Mouse (Mus musculus) midbrain, embryonic 14.5 days (tissue): ENCODE results near the gene Gif. TPM values are rescaled to one million over a fixed set of nuclear protein-coding genes. Genes with fewer than 3 reads are reported as not detected.

Source experiments
- ATAC-seq: fragments of 200-750 bp; cut with Nextera tagmentation; 2 replicates; pipeline ENCODE4 v1.8.0; 2017; ENCODE audit warnings: moderate number of reproducible peaks, moderate library complexity; ENCODE audit not compliant: low FRiP score, low TSS enrichment
- DNase-seq: peaks from one replicate; pipeline ENCODE4 v3.0.0-alpha.2; 2015
- H3K27ac ChIP-seq: fragments of 300-500 bp; sonication (generic); replicated peaks from 2 replicates; pipeline ENCODE4 v1.5.1; 2014; ENCODE audit warnings: mild to moderate bottlenecking, low read depth, low read length, moderate library complexity
- H3K27me3 ChIP-seq: fragments of 300-500 bp; sonication (generic); 2 replicates; pipeline ENCODE4 v1.6.1; 2014; ENCODE audit warnings: low read length, control low read depth, mixed read lengths; ENCODE audit not compliant: control insufficient read depth, insufficient read depth
- H3K36me3 ChIP-seq: fragments of 300-500 bp; sonication (generic); 2 replicates; pipeline ENCODE4 v1.6.1; 2014; ENCODE audit warnings: low read length, control low read depth; ENCODE audit not compliant: control insufficient read depth, insufficient read depth
- H3K4me1 ChIP-seq: fragments of 300-500 bp; sonication (generic); 2 replicates; pipeline ENCODE4 v1.6.1; 2014; ENCODE audit warnings: mild to moderate bottlenecking, antibody characterized with exemption, low read length, control low read depth; ENCODE audit not compliant: control insufficient read depth, insufficient read depth
- H3K4me2 ChIP-seq: fragments of 300-500 bp; sonication (generic); 2 replicates; pipeline ENCODE4 v1.6.1; 2014; ENCODE audit warnings: mild to moderate bottlenecking, low read length, moderate library complexity
- H3K4me3 ChIP-seq: fragments of 300-500 bp; sonication (generic); replicated peaks from 2 replicates; pipeline ENCODE4 v1.5.1; 2014; ENCODE audit warnings: low read depth, low read length
- H3K9ac ChIP-seq: fragments of 300-500 bp; sonication (generic); replicated peaks from 2 replicates; pipeline ENCODE4 v1.6.1; 2014; ENCODE audit warnings: mild to moderate bottlenecking, low read length, moderate library complexity
- H3K9me3 ChIP-seq: fragments of 300-500 bp; sonication (generic); 2 replicates; pipeline ENCODE4 v1.6.1; 2016; ENCODE audit warnings: low read length, control low read depth, mixed read lengths; ENCODE audit not compliant: control insufficient read depth
- WGBS: fragments of 180-500 bp; shearing (Covaris S2); extraction: QIAGEN DNeasy Blood & Tissue Kit; methylation state at CpG from one replicate; pipeline ENCODE4 v1.1.7; 2014; 5-methylcytosine and 5-hydroxymethylcytosine counted together
- polyA plus RNA-seq: library from polyadenylated mRNA; unstranded; fragments of >200 nt; fragmentation: Nextera tagmentation; extraction: Ambion mirVana; gene quantifications from 2 replicates; pipeline ENCODE4 v1.2.1, GENCODE M21; 2014

Gif gene
- polyA plus RNA-seq, 1 experiment from 2014 or later, result not detected

GRCm38 (mm10) chr19:11807251-11807650 is 59.9 kb downstream of the Gif start:
- Histone ChIP-seq H3K27me3 (no peaks in the 10 kb centered on the region), H3K9me3 (no peaks in the 10 kb centered on the region), H3K4me2 (no peak overlapping the region), H3K9ac (no peak overlapping the region), H3K4me3 (no peak overlapping the region), H3K36me3 (no peaks in the 10 kb centered on the region), H3K4me1 (peaks cover 15% of the 10 kb centered on the region), H3K27ac (no peak overlapping the region)
- no peak for DNase-seq
- ATAC-seq, result no peak
- 67% methylated on average over 2 of the region's 2 CpGs for WGBS

- Histone ChIP-seq H3K36me3 (no peaks in the 10 kb centered on the region), H3K9me3 (no peaks in the 10 kb centered on the region), H3K4me3 (no peak overlapping the region), H3K4me1 (peaks cover 20% of the 10 kb centered on the region), H3K9ac (no peak overlapping the region), H3K4me2 (no peak overlapping the region), H3K27ac (no peak overlapping the region), H3K27me3 (no peaks in the 10 kb centered on the region)
- DNase-seq (no peak), ATAC-seq (no peak)
- 21% methylated on average over 6 of the region's 6 CpGs for WGBS
Observed at GRCm38 (mm10) chr19:11807822-11808221, 60.5 kb downstream of the Gif start.

DNA sequence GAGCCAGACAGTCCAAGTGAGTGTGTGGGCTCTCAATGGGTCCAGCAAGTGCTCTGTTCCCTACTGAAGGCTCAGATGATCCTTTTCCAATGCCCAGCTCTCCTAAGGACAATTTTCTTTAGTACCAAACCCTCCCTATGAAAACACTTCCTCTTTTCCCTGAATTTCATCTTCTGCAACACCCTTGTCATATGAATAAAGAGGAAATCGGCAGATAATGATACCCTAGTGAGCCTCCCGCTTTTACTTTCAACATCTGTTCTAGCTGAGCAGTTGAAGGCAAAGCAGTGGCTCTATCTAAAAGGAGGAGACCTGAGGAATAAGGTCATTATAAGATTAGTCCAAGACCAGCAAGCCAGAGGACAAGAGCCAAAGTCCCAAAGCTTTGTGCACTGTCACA is 61.1 kb downstream of the Gif start:
- peaks cover 25% of the 10 kb centered on the region for H3K4me1 ChIP-seq
- ATAC-seq (no peak), DNase-seq (no peak)
- no peak overlapping the region for H3K9ac ChIP-seq
- no peaks in the 10 kb centered on the region for H3K9me3 ChIP-seq
- H3K36me3 ChIP-seq, result no peaks in the 10 kb centered on the region
- no peak overlapping the region for H3K4me2 ChIP-seq
- H3K4me3 ChIP-seq, result no peak overlapping the region
- H3K27me3 ChIP-seq, result no peaks in the 10 kb centered on the region
- H3K27ac ChIP-seq, result no peak overlapping the region
- 90% methylated on average over 2 of the region's 2 CpGs for WGBS

- Histone ChIP-seq H3K4me2 (no peak overlapping the region), H3K36me3 (no peaks in the 10 kb centered on the region), H3K27ac (no peak overlapping the region), H3K4me3 (no peak overlapping the region), H3K4me1 (peaks cover 25% of the 10 kb centered on the region), H3K9ac (no peak overlapping the region), H3K27me3 (no peaks in the 10 kb centered on the region), H3K9me3 (no peaks in the 10 kb centered on the region)
- no peak for DNase-seq
- 84% methylated on average over 5 of the region's 5 CpGs for WGBS
- ATAC-seq, result no peak
Observed at GRCm38 (mm10) chr19:11810003-11810758, 62.8 kb downstream of the Gif start.

DNA sequence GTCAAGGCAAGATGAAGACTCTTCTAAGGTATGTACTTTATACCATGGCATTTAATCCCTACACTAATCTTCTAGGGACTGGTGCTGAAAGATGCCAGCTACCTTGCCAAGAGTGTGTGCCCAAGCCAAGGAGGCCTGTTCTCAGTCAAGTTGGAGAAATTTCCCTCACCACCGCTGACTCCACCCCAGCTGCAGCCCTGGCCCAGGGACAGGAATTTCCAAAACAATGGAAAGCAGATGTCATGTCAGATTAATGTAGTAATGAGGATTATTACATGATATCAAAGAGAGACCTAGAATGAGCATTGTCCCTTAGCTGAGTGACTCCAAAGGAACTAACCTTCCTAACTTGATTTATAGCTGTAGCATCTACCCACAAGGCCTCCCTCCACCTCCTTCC is 63.5 kb downstream of the Gif start:
- H3K27ac ChIP-seq, result peak overlapping the region; percentile 28; the same call in 1 of the 2 replicates
- no peak for ATAC-seq
- no peak overlapping the region for H3K9ac ChIP-seq
- H3K4me2 ChIP-seq, result no peak overlapping the region
- H3K27me3 ChIP-seq, result no peaks in the 10 kb centered on the region
- no peaks in the 10 kb centered on the region for H3K36me3 ChIP-seq
- no peak overlapping the region for H3K4me3 ChIP-seq
- peaks cover 25% of the 10 kb centered on the region for H3K4me1 ChIP-seq
- H3K9me3 ChIP-seq, result no peaks in the 10 kb centered on the region
- DNase-seq, result no peak
- 47% methylated on average over 1 of the region's 1 CpGs for WGBS

DNA sequence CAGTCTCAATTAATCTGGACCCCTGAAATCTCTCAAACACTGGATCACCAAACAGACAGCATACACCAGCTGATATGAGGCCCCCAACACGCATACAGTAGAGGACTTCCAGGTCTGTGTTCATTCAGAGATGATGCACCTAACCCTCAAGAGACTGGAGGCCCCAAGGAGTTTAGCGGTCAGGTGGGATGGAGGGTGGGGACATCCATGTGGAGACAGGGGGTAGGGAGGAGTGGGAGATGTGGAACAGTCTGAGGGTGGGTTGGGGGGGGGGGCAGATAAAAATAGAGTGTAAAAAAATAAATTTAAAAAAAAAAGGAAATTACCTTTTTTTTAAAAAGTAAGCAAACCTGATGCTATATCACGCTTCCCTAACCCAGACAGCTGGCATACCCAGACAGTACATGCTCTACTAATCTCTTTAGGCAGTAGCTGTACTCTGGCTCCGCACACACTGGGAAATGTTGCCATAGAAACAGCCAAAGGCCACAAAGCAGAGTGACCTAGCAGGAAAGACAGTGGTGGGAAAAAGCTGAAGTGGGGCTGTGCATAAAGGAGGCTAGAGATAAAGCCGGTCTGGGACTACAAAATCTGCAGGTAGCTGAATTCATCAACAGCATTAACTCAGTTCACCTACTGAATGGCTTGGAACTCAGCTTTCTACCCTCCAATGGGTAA is 64.5 kb downstream of the Gif start:
- no peak overlapping the region for H3K4me3 ChIP-seq
- no peaks in the 10 kb centered on the region; the same call in 1 of the 2 replicates for H3K27me3 ChIP-seq
- no peaks in the 10 kb centered on the region for H3K9me3 ChIP-seq
- H3K4me2 ChIP-seq, result peak overlapping the region; percentile 29
- H3K9ac ChIP-seq, result no peak overlapping the region
- peak overlapping the region; percentile 74 for H3K27ac ChIP-seq
- H3K4me1 ChIP-seq, result peaks cover 25% of the 10 kb centered on the region
- WGBS, result 11% methylated on average over 5 of the region's 5 CpGs
- H3K36me3 ChIP-seq, result no peaks in the 10 kb centered on the region
- ATAC-seq (peak; percentile 92), DNase-seq (peak; percentile 88)

Other genes starting within 250 kb of the Gif start
- gene Ms4a6b, start 231.0 kb upstream of the Gif start, polyA plus RNA-seq, result 0.08 and 3.4 TPM in 2 replicates
- gene Ms4a4d, start 210.8 kb upstream of the Gif start, polyA plus RNA-seq, result not detected in 2 replicates
- 0.66 and 4.0 TPM in 2 replicates for gene Ms4a6d, start 142.7 kb upstream of the Gif start, polyA plus RNA-seq
- gene Ms4a2, start 123.8 kb upstream of the Gif start, polyA plus RNA-seq, result 0.32 TPM in 1 of 2 replicates, not detected in the other
- not detected in 2 replicates for gene Ms4a3, start 106.7 kb upstream of the Gif start, polyA plus RNA-seq
- not detected in 2 replicates for gene Oosp2, start 87.0 kb upstream of the Gif start, polyA plus RNA-seq
- gene Oosp1, start 56.4 kb upstream of the Gif start, polyA plus RNA-seq, result not detected in 2 replicates
- not detected in 2 replicates for gene Oosp3, start 50.5 kb upstream of the Gif start, polyA plus RNA-seq
- 48.7 and 56.0 TPM in 2 replicates for gene Mrpl16, start 22.8 kb downstream of the Gif start, polyA plus RNA-seq
- gene Stx3, start 71.8 kb downstream of the Gif start, polyA plus RNA-seq, result 31.6 and 32.2 TPM in 2 replicates
- gene Olfr1417, start 91.7 kb downstream of the Gif start, polyA plus RNA-seq, result 0.45 TPM in 1 of 2 replicates, not detected in the other
- gene Olfr1418, start 113.5 kb downstream of the Gif start, polyA plus RNA-seq, result not detected in 2 replicates
- gene Olfr1419, start 127.6 kb downstream of the Gif start, polyA plus RNA-seq, result not detected in 2 replicates
- 0.15 TPM in 1 of 2 replicates, not detected in the other for gene Olfr1420, start 139.0 kb downstream of the Gif start, polyA plus RNA-seq
- gene Patl1, start 164.8 kb downstream of the Gif start, polyA plus RNA-seq, result 19.1 and 23.1 TPM in 2 replicates
- 6.7 and 8.0 TPM in 2 replicates for gene Osbp, start 218.4 kb downstream of the Gif start, polyA plus RNA-seq